Mouse (Mus musculus): ENCODE results near the gene Adora3. TPM values are rescaled to one million over a fixed set of nuclear protein-coding genes. Genes with fewer than 3 reads are reported as not detected.

Adora3 gene
- polyA plus RNA-seq, 1 experiment from 2014 or later: 0.10 TPM

GRCm38 (mm10) chr3:105933926-105934325 is 63.3 kb downstream of the Adora3 start:
- H3K27me3 ChIP-seq (replicated peaks): no peaks in the 10 kb centered on the region

GRCm38 (mm10) chr3:105935033-105935432 is 64.4 kb downstream of the Adora3 start:
- Histone ChIP-seq H3K4me1 (replicated peaks) (peaks cover 7% of the 10 kb centered on the region), H3K27ac (ENCODE audit: poor library complexity, severe bottlenecking) (no peak overlapping the region), H3K4me3 (no peak overlapping the region), H3K4me2 (no peak overlapping the region), H3K9me3 (replicated peaks) (no peaks in the 10 kb centered on the region), H3K36me3 (peaks cover 12% of the 10 kb centered on the region), H3K27me3 (replicated peaks) (no peaks in the 10 kb centered on the region), H3K9ac (no peak overlapping the region)
- 54% methylated on average over 5 of the region's 5 CpGs for WGBS
- no peak for ATAC-seq (ENCODE audit: insufficient number of reproducible peaks, low FRiP score)

More at GRCm38 (mm10) chr3:105933926-105934325, 63.3 kb downstream of the Adora3 start:
- Histone ChIP-seq H3K9ac (no peak overlapping the region), H3K4me1 (replicated peaks) (peaks cover 7% of the 10 kb centered on the region), H3K4me3 (no peak overlapping the region), H3K4me2 (no peak overlapping the region), H3K27ac (ENCODE audit: poor library complexity, severe bottlenecking) (no peak overlapping the region), H3K9me3 (replicated peaks) (no peaks in the 10 kb centered on the region), H3K36me3 (peaks cover 9% of the 10 kb centered on the region)
- no peak for ATAC-seq (ENCODE audit: insufficient number of reproducible peaks, low FRiP score)
- 88% methylated on average over 6 of the region's 6 CpGs for WGBS

GRCm38 (mm10) chr3:105936111-105936510 is 65.5 kb downstream of the Adora3 start:
- no peak for ATAC-seq (ENCODE audit: insufficient number of reproducible peaks, low FRiP score)
- no peak overlapping the region for H3K4me2 ChIP-seq
- H3K9me3 ChIP-seq (replicated peaks): no peaks in the 10 kb centered on the region
- no peak overlapping the region for H3K27ac ChIP-seq (ENCODE audit: poor library complexity, severe bottlenecking)
- peaks cover 7% of the 10 kb centered on the region for H3K4me1 ChIP-seq (replicated peaks)
- no peak overlapping the region for H3K9ac ChIP-seq
- H3K27me3 ChIP-seq (replicated peaks): no peaks in the 10 kb centered on the region
- H3K36me3 ChIP-seq: peaks cover 23% of the 10 kb centered on the region
- H3K4me3 ChIP-seq: no peak overlapping the region
- 84% methylated on average over 4 of the region's 4 CpGs for WGBS

- peaks cover 66% of the 10 kb centered on the region for H3K36me3 ChIP-seq
- H3K27ac ChIP-seq (ENCODE audit: poor library complexity, severe bottlenecking): no peak overlapping the region
- no peaks in the 10 kb centered on the region for H3K27me3 ChIP-seq (replicated peaks)
- no peak overlapping the region for H3K4me3 ChIP-seq
- WGBS: 94% methylated on average over 7 of the region's 7 CpGs
- H3K9ac ChIP-seq: no peak overlapping the region
- no peaks in the 10 kb centered on the region for H3K9me3 ChIP-seq (replicated peaks)
- H3K4me1 ChIP-seq (replicated peaks): no peaks in the 10 kb centered on the region
- no peak overlapping the region for H3K4me2 ChIP-seq
- no peak for ATAC-seq (ENCODE audit: insufficient number of reproducible peaks, low FRiP score)
Measured at GRCm38 (mm10) chr3:105951348-105951747, 80.7 kb downstream of the Adora3 start.

- Histone ChIP-seq H3K4me3 (peak overlapping the region; percentile 10; the same call in 1 of the 2 replicates), H3K27me3 (replicated peaks) (no peaks in the 10 kb centered on the region), H3K27ac (ENCODE audit: poor library complexity, severe bottlenecking) (no peak overlapping the region), H3K9ac (no peak overlapping the region), H3K4me1 (replicated peaks) (peaks cover 21% of the 10 kb centered on the region), H3K36me3 (peaks cover 40% of the 10 kb centered on the region), H3K9me3 (replicated peaks) (no peaks in the 10 kb centered on the region), H3K4me2 (peak overlapping the region; percentile 89)
- 92% methylated on average over 1 of the region's 1 CpGs for WGBS
- ATAC-seq (ENCODE audit: insufficient number of reproducible peaks, low FRiP score): no peak
Measured at GRCm38 (mm10) chr3:105957235-105957634, 86.6 kb downstream of the Adora3 start.

- Histone ChIP-seq H3K4me2 (peak overlapping the region; percentile 89), H3K36me3 (peaks cover 40% of the 10 kb centered on the region), H3K4me1 (replicated peaks) (peaks cover 21% of the 10 kb centered on the region), H3K4me3 (peak overlapping the region; percentile 78), H3K9ac (peak overlapping the region; percentile 98), H3K9me3 (replicated peaks) (no peaks in the 10 kb centered on the region), H3K27ac (ENCODE audit: poor library complexity, severe bottlenecking) (peak overlapping the region; percentile 94), H3K27me3 (replicated peaks) (no peaks in the 10 kb centered on the region)
- no peak for ATAC-seq (ENCODE audit: insufficient number of reproducible peaks, low FRiP score)
- 39% methylated on average over 5 of the region's 5 CpGs for WGBS
Measured at GRCm38 (mm10) chr3:105958204-105958603, 87.5 kb downstream of the Adora3 start.

Other genes starting within 250 kb of the Adora3 start
- gene Ddx20, start 183.3 kb upstream of the Adora3 start, polyA plus RNA-seq (2016; fragmentation: Nextera tagmentation; extraction: Ambion mirVana): 23.0 and 23.8 TPM in 2 replicates
- 2.2 and 3.2 TPM in 2 replicates for gene Inka2, start 166.3 kb upstream of the Adora3 start, polyA plus RNA-seq (2016; fragmentation: Nextera tagmentation; extraction: Ambion mirVana)
- 88.9 and 92.0 TPM in 2 replicates for gene Rap1a, start 69.5 kb upstream of the Adora3 start, polyA plus RNA-seq (2016; fragmentation: Nextera tagmentation; extraction: Ambion mirVana)
- gene Tmigd3, start within 50 bp of the Adora3 start, polyA plus RNA-seq (2016; fragmentation: Nextera tagmentation; extraction: Ambion mirVana): 0.42 TPM in 1 of 2 replicates, not detected in the other
- gene I830077J02Rik, start 61.8 kb downstream of the Adora3 start, polyA plus RNA-seq (2016; fragmentation: Nextera tagmentation; extraction: Ambion mirVana): 2.1 and 2.9 TPM in 2 replicates
- 89.4 and 89.9 TPM in 2 replicates for gene Wdr77, start 88.5 kb downstream of the Adora3 start, polyA plus RNA-seq (2016; fragmentation: Nextera tagmentation; extraction: Ambion mirVana)
- 745 and 746 TPM in 2 replicates for gene Atp5f1, start 89.2 kb downstream of the Adora3 start, polyA plus RNA-seq (2016; fragmentation: Nextera tagmentation; extraction: Ambion mirVana)
- 1.9 TPM in 2 replicates for gene Ovgp1, start 102.9 kb downstream of the Adora3 start, polyA plus RNA-seq (2016; fragmentation: Nextera tagmentation; extraction: Ambion mirVana)
- gene Pifo, start 143.8 kb downstream of the Adora3 start, polyA plus RNA-seq (2016; fragmentation: Nextera tagmentation; extraction: Ambion mirVana): not detected in 2 replicates
- gene Chil5, start 162.0 kb downstream of the Adora3 start, polyA plus RNA-seq (2016; fragmentation: Nextera tagmentation; extraction: Ambion mirVana): 0.24 and 0.39 TPM in 2 replicates
- 0.13 and 0.18 TPM in 2 replicates for gene Chia1, start 242.4 kb downstream of the Adora3 start, polyA plus RNA-seq (2016; fragmentation: Nextera tagmentation; extraction: Ambion mirVana)

Measured in heart, embryonic 12.5 days (tissue).